Mouse (Mus musculus): ENCODE measurements at regions not wholly inside any gene's neighbourhood (a gene's known extent, or its start where the extent isn't known, plus 50 kb on each side); places are given as distances from the start of the nearest gene placed in this dataset.

DNA sequence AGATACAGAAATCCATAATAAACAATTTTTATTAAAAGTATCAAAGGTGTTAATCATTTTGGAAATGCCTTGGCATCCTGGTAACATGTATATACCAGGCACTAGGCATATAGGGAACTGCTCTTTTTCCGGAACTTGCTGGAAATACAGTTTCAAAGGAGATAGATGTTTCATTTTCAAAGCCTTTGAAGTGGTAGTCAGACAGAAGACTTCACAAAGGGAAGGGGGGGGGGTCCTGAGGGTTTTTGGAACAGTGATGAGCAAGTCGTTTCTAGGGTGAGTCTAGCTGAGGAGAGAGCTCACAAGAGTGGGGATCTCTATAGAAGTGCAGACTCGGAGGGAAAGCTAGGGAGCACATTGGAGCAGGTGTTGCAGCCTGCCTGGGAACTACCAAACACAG is 73.4 kb upstream of the Nrip1 start:
- Histone ChIP-seq H3K4me2 (no peak overlapping the region), H3K9ac (no peak overlapping the region), H3K9me3 (replicated peaks) (no peaks in the 10 kb centered on the region), H3K27me3 (no peaks in the 10 kb centered on the region), H3K4me1 (no peaks in the 10 kb centered on the region), H3K36me3 (no peaks in the 10 kb centered on the region), H3K27ac (no peak overlapping the region), H3K4me3 (replicated peaks) (no peak overlapping the region)
- no peak for ATAC-seq (replicated peaks; ENCODE audit: low FRiP score)
- 75% methylated on average over 3 of the region's 3 CpGs for WGBS

DNA sequence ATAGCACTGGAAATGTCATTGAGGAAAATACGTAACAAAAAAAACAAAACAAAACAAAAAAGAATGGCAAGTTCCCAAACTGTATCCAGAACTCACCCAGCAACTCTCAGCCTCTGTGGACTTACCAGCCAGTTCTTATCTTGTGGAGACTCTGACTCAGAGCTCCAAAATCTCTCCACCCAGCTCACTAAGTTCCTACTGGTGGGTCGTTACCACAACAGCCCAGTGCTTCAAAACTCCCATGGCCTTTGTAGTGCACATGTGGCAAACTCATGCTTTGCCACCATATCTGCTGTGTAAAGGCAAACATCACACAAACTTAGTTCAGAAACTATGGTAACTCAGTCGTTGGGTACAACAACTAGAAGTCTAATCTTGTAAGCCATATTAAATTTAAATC is 71.0 kb upstream of the Nrip1 start:
- Histone ChIP-seq H3K9me3 (replicated peaks) (no peaks in the 10 kb centered on the region), H3K36me3 (no peaks in the 10 kb centered on the region), H3K4me1 (no peaks in the 10 kb centered on the region), H3K9ac (no peak overlapping the region), H3K27me3 (no peaks in the 10 kb centered on the region), H3K27ac (no peak overlapping the region), H3K4me2 (no peak overlapping the region), H3K4me3 (replicated peaks) (no peak overlapping the region)
- no peak for ATAC-seq (replicated peaks; ENCODE audit: low FRiP score)
- WGBS, result 81% methylated on average over 3 of the region's 3 CpGs

DNA sequence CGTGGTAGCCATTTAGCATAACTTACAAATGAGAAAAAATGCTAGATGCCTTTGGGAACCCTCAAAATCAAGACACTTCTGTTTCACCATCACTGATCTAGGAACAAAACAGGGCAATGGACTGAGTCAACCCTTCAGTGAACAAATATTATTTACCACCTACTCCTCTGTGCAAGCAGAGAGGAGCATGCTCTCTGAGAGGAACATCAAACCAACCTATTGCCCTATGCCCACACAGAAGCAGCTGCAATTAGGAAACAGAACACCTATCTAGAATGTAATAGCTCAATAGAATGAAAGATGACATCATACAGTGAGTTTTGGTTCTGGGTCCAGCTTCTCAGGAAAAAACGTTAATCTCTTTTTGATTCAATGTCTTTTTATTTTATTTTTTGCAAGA is 69.0 kb upstream of the Nrip1 start:
- Histone ChIP-seq H3K4me3 (replicated peaks) (no peak overlapping the region), H3K4me2 (no peak overlapping the region), H3K9ac (no peak overlapping the region), H3K27ac (no peak overlapping the region), H3K4me1 (no peaks in the 10 kb centered on the region), H3K27me3 (no peaks in the 10 kb centered on the region), H3K36me3 (no peaks in the 10 kb centered on the region), H3K9me3 (replicated peaks) (no peaks in the 10 kb centered on the region)
- no peak for ATAC-seq (replicated peaks; ENCODE audit: low FRiP score)
- 84% methylated on average over 2 of the region's 2 CpGs for WGBS

DNA sequence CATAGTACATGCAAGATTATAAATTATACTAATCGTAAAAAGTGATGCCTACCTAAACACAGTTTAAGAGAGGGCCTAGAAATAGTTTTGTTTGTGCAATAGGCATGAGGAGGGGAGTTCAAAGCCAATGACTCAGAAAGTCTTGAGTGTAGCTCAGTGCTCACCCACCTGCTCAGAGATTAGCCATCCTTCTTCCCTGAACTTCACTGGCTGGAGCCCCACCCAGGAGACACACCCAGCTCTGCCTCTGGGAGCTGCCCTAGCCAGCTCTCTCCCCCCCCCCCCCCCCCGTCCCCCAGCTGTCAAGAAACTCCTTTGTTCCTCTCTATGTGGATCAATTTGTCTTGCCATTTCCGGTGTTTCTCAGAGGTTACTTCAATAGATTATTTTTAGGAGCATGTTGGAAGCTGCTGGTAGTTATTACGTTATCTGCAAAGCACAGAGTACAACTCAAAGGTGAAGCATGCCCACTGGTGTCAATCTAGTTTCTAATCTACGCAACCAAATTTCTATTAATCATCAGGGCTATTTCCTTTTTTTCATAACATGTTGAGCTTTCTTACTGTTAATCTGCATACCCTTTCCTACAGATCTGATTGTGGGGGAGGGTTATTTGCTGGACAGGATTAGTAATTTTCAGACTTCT is 68.3 kb upstream of the Nrip1 start:
- Histone ChIP-seq H3K36me3 (no peaks in the 10 kb centered on the region), H3K9ac (no peak overlapping the region), H3K27ac (no peak overlapping the region), H3K4me1 (no peaks in the 10 kb centered on the region), H3K9me3 (replicated peaks) (no peaks in the 10 kb centered on the region), H3K4me2 (no peak overlapping the region), H3K4me3 (replicated peaks) (no peak overlapping the region), H3K27me3 (no peaks in the 10 kb centered on the region)
- ATAC-seq (replicated peaks; ENCODE audit: low FRiP score), result no peak
- 51% methylated on average over 5 of the region's 5 CpGs for WGBS

DNA sequence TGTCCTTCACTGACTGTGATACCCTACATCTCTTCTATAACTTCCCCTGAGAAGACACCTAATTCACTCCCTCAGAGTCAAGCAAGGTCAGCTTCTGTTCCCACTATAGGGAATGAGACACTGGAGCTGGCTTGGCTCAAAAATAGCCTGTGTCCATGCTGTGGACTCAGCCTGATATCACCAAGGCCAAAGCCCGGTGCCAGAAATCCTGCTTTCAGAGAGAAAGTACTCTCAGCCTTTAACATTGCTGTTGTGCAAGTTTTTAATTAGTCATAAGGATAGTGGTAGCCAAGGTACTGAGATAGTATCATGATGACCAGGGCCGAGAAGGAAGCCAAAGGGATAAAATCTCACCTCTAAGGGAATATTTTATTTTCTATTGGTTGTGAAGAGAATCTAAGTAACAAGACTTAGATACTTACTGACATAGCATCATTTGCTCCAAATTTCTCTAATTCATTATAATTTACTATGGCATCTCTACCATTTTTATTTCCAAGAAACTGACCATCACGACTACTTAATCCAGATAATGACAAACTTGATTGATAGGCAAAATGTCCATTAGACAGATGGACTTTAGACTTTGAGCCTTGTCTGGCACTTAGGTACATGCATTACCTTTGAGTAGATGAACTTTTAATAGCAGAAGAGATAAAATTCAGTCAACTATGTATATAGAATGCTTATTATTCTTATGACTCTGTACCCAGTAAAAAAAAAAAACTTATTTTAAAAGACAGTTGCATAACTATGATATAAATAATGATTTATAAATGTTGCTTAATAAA is 64.7 kb upstream of the Nrip1 start:
- no peak for ATAC-seq (replicated peaks; ENCODE audit: low FRiP score)
- H3K27me3 ChIP-seq, result no peaks in the 10 kb centered on the region
- 91% methylated on average over 3 of the region's 3 CpGs for WGBS

DNA sequence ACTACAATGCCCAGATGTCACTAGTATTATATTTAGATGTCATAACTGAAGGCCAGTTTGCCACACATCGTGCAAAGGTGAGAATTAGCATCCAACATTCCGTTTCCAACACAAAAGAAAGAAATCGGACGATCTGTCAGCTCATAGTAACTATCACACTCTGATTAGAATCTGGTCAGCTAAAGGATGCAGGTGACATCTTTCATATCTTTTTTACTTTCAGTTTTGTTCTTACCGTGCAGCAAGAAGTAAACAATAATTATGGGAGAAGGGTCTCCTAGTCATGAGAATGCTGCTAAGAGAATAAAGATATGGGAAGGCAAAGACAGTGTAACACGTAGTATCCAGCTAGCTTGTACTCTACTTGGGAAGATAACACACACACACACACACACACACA is 62.7 kb upstream of the Nrip1 start:
- Histone ChIP-seq H3K9ac (no peak overlapping the region), H3K9me3 (replicated peaks) (no peaks in the 10 kb centered on the region), H3K27me3 (no peaks in the 10 kb centered on the region), H3K4me2 (no peak overlapping the region), H3K4me3 (replicated peaks) (no peak overlapping the region), H3K4me1 (0 out of 2 replicates have a peak, but pooled peaks cover 5% of the 10 kb centered on the region), H3K27ac (no peak overlapping the region), H3K36me3 (no peaks in the 10 kb centered on the region)
- ATAC-seq (replicated peaks; ENCODE audit: low FRiP score), result no peak
- WGBS, result 92% methylated on average over 6 of the region's 6 CpGs

More for the DNA sequence above, 64.7 kb upstream of the Nrip1 start:
- Histone ChIP-seq H3K36me3 (no peaks in the 10 kb centered on the region), H3K4me2 (no peak overlapping the region), H3K9me3 (replicated peaks) (no peaks in the 10 kb centered on the region), H3K27ac (no peak overlapping the region), H3K9ac (no peak overlapping the region), H3K4me1 (no peaks in the 10 kb centered on the region), H3K4me3 (replicated peaks) (no peak overlapping the region)

DNA sequence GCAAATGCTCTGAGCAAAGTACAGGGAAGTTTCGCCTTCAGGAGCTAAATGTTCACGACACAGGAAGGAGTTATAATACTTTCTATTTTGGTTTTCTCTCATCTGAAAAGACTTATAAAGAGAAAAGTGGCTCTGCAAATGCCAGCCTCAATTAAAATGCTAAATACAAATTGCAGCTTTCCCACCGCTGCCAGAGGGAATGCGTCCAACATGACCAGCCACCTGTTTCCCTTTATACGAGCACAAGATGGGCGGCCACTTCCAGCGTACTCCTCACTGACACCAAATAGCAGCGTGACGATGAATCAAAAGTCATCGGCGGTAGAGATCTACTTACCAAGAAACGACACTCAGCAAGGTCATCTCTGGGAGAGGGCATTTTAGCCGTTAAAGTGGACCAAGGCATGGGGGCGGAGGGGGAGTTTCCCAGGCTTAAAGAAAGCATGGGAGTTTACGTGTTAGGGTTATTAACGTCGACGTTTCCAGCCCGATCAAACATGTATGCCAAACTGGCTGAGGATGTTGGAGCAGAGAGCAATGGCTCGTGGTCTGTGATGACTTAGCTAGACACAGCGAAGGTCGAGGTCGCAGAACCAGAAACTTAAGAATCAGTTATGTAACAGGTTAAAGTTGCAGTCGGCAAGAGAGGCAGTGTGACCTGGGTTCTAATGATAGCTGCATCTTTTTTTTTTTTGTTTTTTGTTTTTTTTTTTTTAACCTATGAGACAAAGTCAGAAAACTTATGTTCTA is 59.6 kb upstream of the Nrip1 start:
- no peaks in the 10 kb centered on the region for H3K9me3 ChIP-seq (replicated peaks)
- no peak for ATAC-seq (replicated peaks; ENCODE audit: low FRiP score)
- H3K36me3 ChIP-seq, result no peaks in the 10 kb centered on the region
- H3K4me2 ChIP-seq, result peak overlapping the region; percentile 35
- 63% methylated on average over 24 of the region's 24 CpGs for WGBS
- no peaks in the 10 kb centered on the region for H3K27me3 ChIP-seq
- H3K4me3 ChIP-seq (replicated peaks), result no peak overlapping the region
- H3K27ac ChIP-seq, result no peak overlapping the region
- 0 out of 2 replicates have a peak, but pooled peaks cover 5% of the 10 kb centered on the region for H3K4me1 ChIP-seq
- H3K9ac ChIP-seq, result no peak overlapping the region

DNA sequence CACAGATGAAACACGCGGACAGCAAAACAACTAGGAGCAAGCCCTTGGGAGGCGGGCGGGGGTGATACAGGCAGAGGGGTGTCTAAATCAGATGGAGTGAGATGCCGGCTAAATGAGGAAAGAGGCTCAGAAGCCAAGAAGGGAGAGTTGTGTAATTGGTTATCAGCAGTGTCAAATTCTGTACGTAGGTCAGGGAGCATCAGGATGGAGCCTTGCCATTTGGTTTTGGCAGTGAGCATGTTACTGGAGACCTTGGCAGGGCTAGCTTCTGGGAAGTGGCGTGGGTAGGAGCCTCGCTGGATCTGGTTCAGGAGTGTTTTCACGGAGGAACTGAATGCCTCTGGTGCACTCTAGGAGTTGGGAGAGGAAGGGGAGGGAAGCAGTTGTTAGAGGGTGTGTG is 58.7 kb upstream of the Nrip1 start:
- Histone ChIP-seq H3K4me2 (no peak overlapping the region), H3K4me3 (replicated peaks) (no peak overlapping the region), H3K36me3 (no peaks in the 10 kb centered on the region), H3K4me1 (0 out of 2 replicates have a peak, but pooled peaks cover 5% of the 10 kb centered on the region), H3K27ac (no peak overlapping the region), H3K9ac (no peak overlapping the region), H3K9me3 (replicated peaks) (no peaks in the 10 kb centered on the region), H3K27me3 (no peaks in the 10 kb centered on the region)
- 78% methylated on average over 9 of the region's 9 CpGs for WGBS
- no peak for ATAC-seq (replicated peaks; ENCODE audit: low FRiP score)

DNA sequence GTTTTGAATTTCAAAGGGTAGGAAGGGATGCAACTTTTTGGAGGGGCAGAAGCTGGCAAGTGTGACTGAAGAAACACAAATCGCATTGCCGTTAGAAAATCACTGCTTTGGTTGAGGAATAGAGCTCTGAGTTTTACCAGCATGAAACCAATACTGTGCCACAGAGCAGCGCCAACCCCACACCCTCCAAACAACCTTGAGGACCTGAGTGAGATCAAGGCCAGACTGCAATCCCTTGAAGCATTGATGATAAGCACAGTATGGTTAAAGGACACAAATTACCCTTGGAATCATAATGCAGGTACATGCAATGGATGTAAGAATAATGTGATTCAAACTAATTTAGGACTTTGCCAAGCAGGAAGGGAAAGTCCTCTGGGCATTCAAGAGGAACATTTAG is 55.5 kb upstream of the Nrip1 start:
- 88% methylated on average over 3 of the region's 3 CpGs for WGBS
- Histone ChIP-seq H3K4me3 (replicated peaks) (no peak overlapping the region), H3K36me3 (no peaks in the 10 kb centered on the region), H3K4me2 (no peak overlapping the region), H3K27ac (no peak overlapping the region), H3K4me1 (0 out of 2 replicates have a peak, but pooled peaks cover 5% of the 10 kb centered on the region), H3K9me3 (replicated peaks) (no peaks in the 10 kb centered on the region), H3K9ac (no peak overlapping the region), H3K27me3 (no peaks in the 10 kb centered on the region)
- no peak for ATAC-seq (replicated peaks; ENCODE audit: low FRiP score)

DNA sequence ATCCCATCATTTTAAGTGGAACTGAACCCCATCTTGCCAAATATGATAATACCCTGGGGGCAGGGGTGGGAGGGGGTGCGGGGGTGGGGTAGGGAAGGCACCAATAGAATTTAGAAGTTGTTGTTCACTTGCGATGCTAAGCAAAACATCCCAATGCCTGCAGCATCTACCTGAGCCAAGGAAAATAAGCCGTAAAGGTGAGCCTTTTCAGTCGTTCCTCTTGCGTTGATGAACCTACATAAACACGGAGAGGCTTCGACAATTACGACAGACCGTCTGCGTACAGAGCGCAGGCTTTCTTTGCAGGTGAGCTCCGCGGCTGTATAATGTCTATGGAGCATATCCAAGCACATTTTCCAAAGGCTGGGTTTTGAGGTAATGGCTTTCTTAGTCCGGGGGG is 50.3 kb upstream of the Nrip1 start:
- no peak overlapping the region for H3K4me2 ChIP-seq
- WGBS, result 89% methylated on average over 14 of the region's 14 CpGs
- no peak overlapping the region for H3K9ac ChIP-seq
- no peaks in the 10 kb centered on the region for H3K36me3 ChIP-seq
- ATAC-seq (replicated peaks; ENCODE audit: low FRiP score), result no peak
- H3K9me3 ChIP-seq (replicated peaks), result no peaks in the 10 kb centered on the region
- H3K4me3 ChIP-seq (replicated peaks), result no peak overlapping the region
- H3K27me3 ChIP-seq, result no peaks in the 10 kb centered on the region
- no peak overlapping the region for H3K27ac ChIP-seq
- no peaks in the 10 kb centered on the region for H3K4me1 ChIP-seq

All from kidney, embryonic 15.5 days (tissue).